10 mouse cellular contexts compared by ENCODE assay signal in the genomic region with DNA sequence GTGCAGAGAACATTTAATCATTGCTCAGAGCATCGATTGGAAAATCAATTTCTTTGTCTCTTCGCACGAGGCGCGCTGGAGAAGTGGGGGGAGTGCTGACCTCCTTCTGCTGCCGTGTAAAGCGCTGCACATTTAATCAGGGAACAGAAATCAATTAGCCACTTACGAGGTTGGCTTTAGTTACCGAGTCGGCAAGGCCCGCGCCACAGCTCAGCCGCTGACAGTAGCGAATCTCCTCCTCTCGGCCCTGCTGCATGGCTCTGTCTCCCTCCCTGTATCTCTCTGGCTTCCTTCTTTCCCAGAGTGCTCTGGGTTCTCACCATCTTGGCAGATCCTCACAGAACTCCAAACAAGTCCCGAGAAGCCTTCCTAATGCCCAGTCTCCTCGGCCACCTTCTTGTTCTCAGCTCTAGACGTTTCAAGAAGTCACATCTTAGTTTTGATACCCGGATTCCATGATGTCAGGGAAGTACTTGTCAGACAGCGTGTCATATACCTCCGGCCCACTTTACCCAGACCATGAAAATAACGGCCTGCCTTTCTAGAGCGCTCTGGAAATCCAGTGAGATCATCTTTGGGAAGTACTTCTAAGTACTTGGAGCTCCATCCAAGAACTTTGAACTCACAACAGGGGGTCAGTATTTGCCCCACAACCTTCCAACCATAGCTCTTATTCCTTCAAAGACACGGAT. TPM values are rescaled to one million over a fixed set of nuclear protein-coding genes. Genes with fewer than 3 reads are reported as not detected.
DNase-seq lines count a peak whose midpoint lies in the region; ATAC-seq lines count a peak whose summit lies in the region.
"Had no signal": no experiment of that assay in that cellular context is flagged by ENCODE, and none has a peak within 500 bp of the region (broad histone marks: within the 10 kb centered on the region; RNA-seq: fewer than 3 reads in every experiment).

No protein-coding gene starts in this region.

- no peaks in the 10 kb centered on the region for H3K36me3 ChIP-seq in heart, embryonic 16.5 days (ENCODE audit: control insufficient read depth, insufficient read depth)
- no peaks in the 10 kb centered on the region for H3K36me3 ChIP-seq in embryonic facial prominence, embryonic 11.5 days (replicated peaks; ENCODE audit: control insufficient read depth, insufficient read depth, low read depth, low read length)
- no peaks in the 10 kb centered on the region for H3K36me3 ChIP-seq in intestine, embryonic 15.5 days
- no peaks in the 10 kb centered on the region for H3K36me3 ChIP-seq in neural tube, embryonic 11.5 days (ENCODE audit: control insufficient read depth, insufficient read depth, low read length)
- H3K36me3 ChIP-seq: liver, embryonic 13.5 days had no signal

- peak overlapping the region; percentile 10 for H3K4me2 ChIP-seq in heart, embryonic 16.5 days (ENCODE audit: low read depth, low read length)
- peak overlapping the region; percentile 32 for H3K4me2 ChIP-seq in embryonic facial prominence, embryonic 11.5 days (ENCODE audit: low read depth, low read length)
- no peak overlapping the region; the same call in 1 of the 2 replicates for H3K4me2 ChIP-seq in intestine, embryonic 15.5 days (replicated peaks)
- peak overlapping the region; percentile 24 for H3K4me2 ChIP-seq in neural tube, embryonic 11.5 days (ENCODE audit: low read depth)
- H3K4me2 ChIP-seq: liver, embryonic 13.5 days had no signal

- no peak for ATAC-seq in heart, embryonic 16.5 days (replicated peaks; ENCODE audit: extremely low read depth, insufficient read depth, low FRiP score)
- peak; percentile 45; the same call in 1 of the 2 replicates for ATAC-seq in embryonic facial prominence, embryonic 11.5 days (replicated peaks; ENCODE audit: insufficient number of reproducible peaks, low FRiP score, low TSS enrichment, low read depth)
- no peak for ATAC-seq in intestine, embryonic 15.5 days
- no peak for ATAC-seq in neural tube, embryonic 11.5 days (ENCODE audit: insufficient read depth, low FRiP score, low TSS enrichment)

- H3K9me3 ChIP-seq in heart, embryonic 16.5 days (replicated peaks; ENCODE audit: control insufficient read depth, low read length) = no peaks in the 10 kb centered on the region
- no peaks in the 10 kb centered on the region for H3K9me3 ChIP-seq in embryonic facial prominence, embryonic 11.5 days (replicated peaks; ENCODE audit: control insufficient read depth, low read length)
- no peaks in the 10 kb centered on the region for H3K9me3 ChIP-seq in intestine, embryonic 15.5 days
- H3K9me3 ChIP-seq in neural tube, embryonic 11.5 days (ENCODE audit: control insufficient read depth, low read length) = no peaks in the 10 kb centered on the region
- H3K9me3 ChIP-seq: liver, embryonic 13.5 days had no signal

- H3K4me3 ChIP-seq in heart, embryonic 16.5 days (ENCODE audit: low read length) = no peak overlapping the region
- H3K4me3 ChIP-seq in embryonic facial prominence, embryonic 11.5 days (ENCODE audit: low read depth, low read length) = no peak overlapping the region
- no peak overlapping the region for H3K4me3 ChIP-seq in intestine, embryonic 15.5 days (replicated peaks)
- no peak overlapping the region for H3K4me3 ChIP-seq in neural tube, embryonic 11.5 days (ENCODE audit: low read depth, low read length)
- H3K4me3 ChIP-seq: liver, embryonic 13.5 days had no signal

- DNase-seq in heart, adult 9 months (ENCODE audit: low spot score in 2 of 2) = no peak
- no peak for DNase-seq in embryonic facial prominence, embryonic 11.5 days (ENCODE audit: low spot score)
- peak; percentile 53 for DNase-seq in neural tube, embryonic 11.5 days (ENCODE audit: low spot score)
- DNase-seq in adipocyte (ENCODE audit: low spot score) = no peak
- DNase-seq in adrenal gland, adult 8-10 months = no peak
- no peak for DNase-seq in frontal cortex, postnatal 10 days (ENCODE audit: low spot score in 2 of 2)
- DNase-seq: liver, embryonic 13.5 days; right cerebral cortex, postnatal 14 days had no signal

- H3K4me1 ChIP-seq in heart, embryonic 16.5 days (ENCODE audit: control insufficient read depth, insufficient read depth, low read length) = peaks cover 5% of the 10 kb centered on the region
- H3K4me1 ChIP-seq in embryonic facial prominence, embryonic 11.5 days (ENCODE audit: control insufficient read depth, insufficient read depth, low read length) = peaks cover 3% of the 10 kb centered on the region
- peaks cover 10% of the 10 kb centered on the region for H3K4me1 ChIP-seq in intestine, embryonic 15.5 days (replicated peaks)
- H3K4me1 ChIP-seq in neural tube, embryonic 11.5 days (ENCODE audit: control insufficient read depth, insufficient read depth, low read length) = peaks cover 17% of the 10 kb centered on the region
- H3K4me1 ChIP-seq: liver, embryonic 13.5 days had no signal

- WGBS in heart, embryonic 16.5 days = 22% methylated on average over 24 of the region's 24 CpGs
- WGBS in embryonic facial prominence, embryonic 11.5 days = 16% methylated on average over 24 of the region's 24 CpGs
- 30% methylated on average over 24 of the region's 24 CpGs for WGBS in intestine, embryonic 15.5 days
- 22% methylated on average over 24 of the region's 24 CpGs for WGBS in neural tube, embryonic 11.5 days

- H3K27me3 ChIP-seq in heart, embryonic 16.5 days (ENCODE audit: control insufficient read depth, insufficient read depth, low read length) = peaks cover 27% of the 10 kb centered on the region
- peaks cover 3% of the 10 kb centered on the region; the same call in 1 of the 2 replicates for H3K27me3 ChIP-seq in embryonic facial prominence, embryonic 11.5 days (ENCODE audit: control insufficient read depth, insufficient read depth, low read length)
- H3K27me3 ChIP-seq in intestine, embryonic 15.5 days (replicated peaks) = no peaks in the 10 kb centered on the region
- 0 out of 2 replicates have a peak, but pooled peaks cover 3% of the 10 kb centered on the region for H3K27me3 ChIP-seq in neural tube, embryonic 11.5 days (ENCODE audit: control insufficient read depth, insufficient read depth, low read length)

- H3K9ac ChIP-seq in heart, embryonic 16.5 days (ENCODE audit: low read length) = peak overlapping the region; percentile 41; the same call in 1 of the 2 replicates
- H3K9ac ChIP-seq in embryonic facial prominence, embryonic 11.5 days (replicated peaks; ENCODE audit: low read length) = peak overlapping the region; percentile 47
- H3K9ac ChIP-seq in intestine, embryonic 15.5 days = no peak overlapping the region
- H3K9ac ChIP-seq in neural tube, embryonic 11.5 days (ENCODE audit: low read length) = peak overlapping the region; percentile 20
- H3K9ac ChIP-seq: liver, embryonic 13.5 days had no signal

- H3K27ac ChIP-seq in heart, embryonic 16.5 days (ENCODE audit: low read length) = no peak overlapping the region
- H3K27ac ChIP-seq in embryonic facial prominence, embryonic 11.5 days (replicated peaks; ENCODE audit: low read depth, low read length) = 0 out of 2 replicates have a peak overlapping the region, but pooled peaks have one; percentile 39
- 0 out of 2 replicates have a peak overlapping the region, but pooled peaks have one; percentile 18 for H3K27ac ChIP-seq in intestine, embryonic 15.5 days
- H3K27ac ChIP-seq in neural tube, embryonic 11.5 days (ENCODE audit: low read depth, low read length) = peak overlapping the region; percentile 53
- H3K27ac ChIP-seq: liver, embryonic 13.5 days had no signal

RNA-seq across cellular contexts. Expression of a gene that starts 17.5 kb away (rescaled TPM):
- polyA plus RNA-seq in heart, embryonic 16.5 days (2015; fragmentation: Nextera tagmentation; extraction: Ambion mirVana) = 0.32 and 0.39 TPM in 2 replicates
- 4.0 and 4.1 TPM in 2 replicates for polyA plus RNA-seq in embryonic facial prominence, embryonic 11.5 days (2014; fragmentation: Nextera tagmentation; extraction: Ambion mirVana)
- polyA plus RNA-seq in intestine, embryonic 15.5 days (2015; fragmentation: Nextera tagmentation; extraction: Ambion mirVana) = 4.2 and 4.4 TPM in 2 replicates
- polyA plus RNA-seq in neural tube, embryonic 11.5 days (2014; fragmentation: Nextera tagmentation; extraction: Ambion mirVana) = 2.9 and 4.0 TPM in 2 replicates
- total RNA-seq in adrenal gland, adult 8-10 months (2022) = 10 to 100 TPM; 62.1 to 91.9 (median 72.9) TPM

RNA-seq across cellular contexts. Expression of a gene that starts 39.1 kb away (rescaled TPM):
- polyA plus RNA-seq in heart, embryonic 16.5 days (2015; fragmentation: Nextera tagmentation; extraction: Ambion mirVana) = 6.6 and 7.6 TPM in 2 replicates
- polyA plus RNA-seq in embryonic facial prominence, embryonic 11.5 days (2014; fragmentation: Nextera tagmentation; extraction: Ambion mirVana) = 7.1 and 7.4 TPM in 2 replicates
- 8.7 and 8.9 TPM in 2 replicates for polyA plus RNA-seq in intestine, embryonic 15.5 days (2015; fragmentation: Nextera tagmentation; extraction: Ambion mirVana)
- 5.1 and 6.6 TPM in 2 replicates for polyA plus RNA-seq in neural tube, embryonic 11.5 days (2014; fragmentation: Nextera tagmentation; extraction: Ambion mirVana)
- total RNA-seq in adrenal gland, adult 8-10 months (2022) = 1 to 10 TPM in 1 of 4 experiments, under 1 TPM in 3; 0.74 to 1.5 (median 0.91) TPM
